Mouse (Mus musculus): ENCODE results near the gene Supt3.
A peak's percentile ranks its signal among the peaks of the same experiment; 100 is the strongest.

The Supt3 gene

DNA sequence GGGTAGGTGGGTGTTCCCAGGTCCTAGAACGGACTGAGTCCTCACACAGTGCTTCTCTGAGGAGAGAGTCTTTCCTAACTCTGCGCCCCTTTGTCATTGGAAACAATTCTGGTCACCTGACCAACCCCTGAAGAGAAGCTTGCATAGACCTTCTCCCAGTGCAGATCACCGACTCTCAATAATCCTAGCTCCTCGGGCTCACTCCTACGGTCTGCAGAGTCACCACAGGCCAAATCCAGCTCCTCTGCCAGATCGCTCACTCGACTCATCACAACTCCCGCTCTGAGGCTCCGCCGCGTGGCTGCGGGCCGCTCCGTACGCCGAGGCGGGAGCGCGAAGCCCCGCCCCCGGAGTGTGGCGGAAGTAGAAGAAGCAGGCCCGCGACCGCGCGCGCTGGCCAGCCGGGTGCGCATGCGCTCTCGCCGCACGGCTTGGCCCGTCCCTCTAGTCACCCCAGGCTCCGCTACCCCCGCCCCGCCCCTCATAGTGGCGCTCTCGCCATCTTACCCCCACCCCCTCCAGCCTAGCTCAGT lies at the start of gene Supt3:
TSS of gene Supt3 (plus strand) at position 415 of the 533 bp plus-strand sequence.
- DNase-seq (ENCODE audit: low spot score in 2 of 2), result peak; percentile 95 to 99

DNA sequence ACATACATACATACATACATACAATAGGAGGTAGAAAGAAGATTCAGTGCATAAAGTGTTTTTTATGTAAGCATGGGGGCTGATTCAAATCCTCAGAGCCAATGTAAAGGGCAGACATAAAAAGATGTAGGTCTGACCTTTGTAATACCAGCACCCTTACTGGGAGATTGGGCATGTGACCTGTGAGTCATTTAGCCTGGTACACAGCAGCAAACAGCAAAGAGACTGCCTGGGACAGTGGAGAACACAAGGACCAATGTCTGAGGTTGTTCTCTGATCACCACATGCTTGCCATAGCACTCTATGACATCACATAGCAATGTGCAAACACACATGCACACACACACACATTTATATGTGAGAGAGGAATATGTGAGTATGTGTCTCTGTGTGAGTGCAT lies 49.3 kb upstream of the Supt3 start:
- no peak for DNase-seq (ENCODE audit: low spot score in 2 of 2)

DNA sequence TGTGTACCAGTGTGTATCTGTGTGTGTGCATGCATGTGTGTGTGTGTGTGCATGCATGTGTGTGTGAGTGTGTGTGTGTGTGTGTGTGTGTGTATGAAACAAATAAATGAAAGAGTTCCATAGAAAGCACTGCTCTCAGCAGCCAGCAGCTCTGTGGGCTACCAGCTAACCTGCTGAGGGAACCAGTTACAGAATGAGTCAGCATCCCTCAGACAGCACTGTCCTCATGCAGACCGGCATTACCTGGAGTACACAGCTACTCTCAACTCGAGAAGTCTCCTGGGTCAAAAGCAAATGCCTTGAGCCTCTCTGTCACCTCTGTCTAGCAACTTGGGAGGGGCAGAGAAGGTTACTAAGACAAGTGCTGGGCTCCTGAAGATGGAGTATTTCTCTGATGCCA lies 48.5 kb upstream of the Supt3 start:
- no peak for DNase-seq (ENCODE audit: low spot score in 2 of 2)

DNA sequence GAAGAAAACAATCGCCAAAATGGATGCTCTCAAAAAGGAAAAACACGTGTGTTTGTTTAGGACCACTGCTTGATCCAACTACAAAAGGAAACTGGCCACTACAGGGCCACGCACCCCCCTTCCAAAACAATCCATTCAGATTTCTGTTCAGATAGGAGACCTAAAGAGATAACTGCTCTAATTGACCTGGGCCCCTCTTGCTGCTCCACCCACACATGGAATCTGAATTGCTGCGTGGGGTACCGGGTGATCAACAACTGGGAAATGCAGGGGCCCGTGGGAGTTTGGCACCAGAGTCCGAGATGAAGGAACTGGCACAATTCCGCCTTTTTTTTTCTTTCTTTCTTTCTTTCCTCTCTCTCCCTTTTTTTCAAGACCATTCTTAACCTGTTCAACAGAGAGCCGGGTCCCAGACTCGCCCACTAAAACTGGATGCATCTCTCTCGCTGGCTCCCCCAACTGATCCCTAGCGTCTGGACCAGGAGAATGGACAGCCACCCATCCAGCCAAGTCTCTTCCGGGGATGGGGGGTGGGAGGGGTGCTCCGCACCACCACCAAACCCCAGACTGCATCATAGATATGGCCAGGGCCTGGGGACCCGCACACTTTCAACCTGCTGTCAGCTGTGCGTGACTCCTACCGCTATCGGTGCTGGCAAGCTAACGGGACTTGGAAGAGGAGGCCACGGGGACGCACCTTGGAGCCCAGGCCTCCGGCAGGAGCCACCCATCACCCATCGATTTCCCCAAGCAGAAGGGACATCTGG lies 43.2 kb upstream of the Supt3 start:
- peak in 1 of 2 experiments; percentile 64 for DNase-seq (ENCODE audit: low spot score in 2 of 2)

DNA sequence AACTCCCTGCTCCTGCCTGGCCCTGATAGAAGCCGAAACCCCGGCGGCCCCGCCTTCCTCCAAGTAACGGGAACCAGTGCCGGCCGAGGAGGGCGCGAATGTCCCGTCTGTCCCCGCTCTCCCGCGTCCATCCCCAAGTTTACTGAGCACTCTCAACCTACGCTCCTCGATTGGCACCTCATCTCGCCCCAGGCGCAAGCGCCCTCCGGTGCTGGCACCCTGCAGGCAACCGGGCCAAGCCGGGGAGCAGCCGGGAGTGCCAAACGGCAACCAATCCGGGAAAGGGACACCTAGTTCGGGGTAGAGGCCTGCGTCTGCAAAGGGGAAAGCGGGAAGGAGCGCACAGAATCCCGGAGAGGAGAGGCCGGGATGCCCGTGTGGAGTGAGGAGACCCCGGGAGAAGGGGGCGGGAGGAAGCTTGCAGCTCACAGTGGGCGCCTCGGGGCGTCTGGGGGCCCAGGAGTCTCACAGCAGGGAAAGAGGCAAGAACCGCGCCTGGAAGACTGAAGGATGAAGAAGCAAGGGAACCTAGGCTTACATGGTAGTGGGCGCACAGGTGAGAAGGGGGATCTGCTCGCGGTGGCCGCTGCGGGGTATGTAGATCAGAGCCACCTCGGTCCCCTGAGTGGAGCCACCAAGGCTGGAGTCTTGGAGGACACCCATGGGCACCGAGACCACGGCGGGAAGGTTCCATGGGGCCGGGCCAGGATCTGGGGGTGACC lies 42.3 kb upstream of the Supt3 start:
- peak in 1 of 2 experiments; percentile 72 for DNase-seq (ENCODE audit: low spot score in 2 of 2)

DNA sequence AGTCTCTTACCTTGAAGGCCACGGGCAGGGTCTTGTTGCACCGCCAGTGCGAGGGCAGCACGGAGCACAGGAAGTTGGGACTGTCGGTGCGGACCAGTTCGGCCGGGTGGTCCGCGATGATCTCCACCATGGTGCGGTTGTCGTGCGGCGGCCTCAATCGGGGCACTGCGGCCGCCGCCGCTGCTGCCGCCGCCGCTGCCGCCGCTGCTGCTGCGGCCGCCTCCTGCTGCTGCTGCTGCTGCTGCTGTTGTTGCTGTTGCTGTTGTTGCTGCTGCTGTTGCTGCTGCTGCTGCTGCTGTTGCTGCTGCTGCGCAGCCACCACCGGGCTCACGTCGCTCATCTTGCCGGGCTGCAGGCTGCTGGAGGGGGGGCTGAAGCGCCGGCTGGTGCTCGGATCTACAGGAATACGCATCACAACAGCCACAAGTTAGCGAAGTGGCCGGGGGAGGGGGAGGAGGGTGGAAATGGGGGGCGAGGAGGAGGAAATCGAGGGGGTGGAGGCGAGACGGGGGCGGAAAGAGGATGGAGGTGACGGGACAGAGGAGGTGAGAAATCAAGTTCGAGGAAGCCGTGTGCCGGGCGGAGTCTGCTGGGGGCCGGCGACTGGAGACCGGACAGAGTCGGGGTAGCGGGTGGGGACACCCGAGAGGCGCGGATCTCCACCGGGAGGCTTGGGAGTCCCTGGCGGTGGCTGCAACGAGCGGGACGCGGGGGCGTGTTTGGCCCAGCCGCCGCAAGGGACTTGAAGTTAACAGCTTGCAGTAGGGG lies 41.5 kb upstream of the Supt3 start:
- peak; percentile 36 to 74 for DNase-seq (ENCODE audit: low spot score in 2 of 2)

DNA sequence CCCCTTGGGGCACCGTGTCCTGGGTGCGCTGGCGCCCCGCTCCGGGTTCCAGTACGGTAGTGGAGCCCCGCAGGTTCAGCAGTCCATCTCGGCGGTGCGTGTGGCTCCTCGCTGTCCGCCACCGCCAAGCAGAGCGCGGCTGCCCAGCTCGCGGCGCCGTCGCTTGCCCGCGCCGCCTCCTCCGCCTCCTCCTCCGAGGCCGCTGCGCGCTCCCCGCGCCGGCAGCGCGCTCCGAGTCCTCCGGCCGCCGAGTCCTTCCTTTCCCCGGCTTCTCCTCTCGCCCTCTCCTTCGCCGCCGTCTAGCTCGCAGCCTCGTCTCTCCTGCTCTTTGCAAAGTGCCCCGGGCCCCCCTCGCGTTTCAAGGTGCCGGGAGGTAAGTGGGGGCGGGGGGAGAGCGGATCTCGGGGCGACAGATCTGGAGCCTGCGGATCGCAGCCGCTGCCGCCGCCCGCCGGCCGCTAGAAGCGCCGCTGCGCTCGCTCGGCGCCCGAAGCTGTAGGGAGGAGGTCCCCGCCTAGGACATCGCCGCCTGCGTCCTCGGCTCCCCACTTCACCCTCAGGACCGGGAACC lies 40.9 kb upstream of the Supt3 start:
- peak; percentile 43 to 83 for DNase-seq (ENCODE audit: low spot score in 2 of 2)

DNA sequence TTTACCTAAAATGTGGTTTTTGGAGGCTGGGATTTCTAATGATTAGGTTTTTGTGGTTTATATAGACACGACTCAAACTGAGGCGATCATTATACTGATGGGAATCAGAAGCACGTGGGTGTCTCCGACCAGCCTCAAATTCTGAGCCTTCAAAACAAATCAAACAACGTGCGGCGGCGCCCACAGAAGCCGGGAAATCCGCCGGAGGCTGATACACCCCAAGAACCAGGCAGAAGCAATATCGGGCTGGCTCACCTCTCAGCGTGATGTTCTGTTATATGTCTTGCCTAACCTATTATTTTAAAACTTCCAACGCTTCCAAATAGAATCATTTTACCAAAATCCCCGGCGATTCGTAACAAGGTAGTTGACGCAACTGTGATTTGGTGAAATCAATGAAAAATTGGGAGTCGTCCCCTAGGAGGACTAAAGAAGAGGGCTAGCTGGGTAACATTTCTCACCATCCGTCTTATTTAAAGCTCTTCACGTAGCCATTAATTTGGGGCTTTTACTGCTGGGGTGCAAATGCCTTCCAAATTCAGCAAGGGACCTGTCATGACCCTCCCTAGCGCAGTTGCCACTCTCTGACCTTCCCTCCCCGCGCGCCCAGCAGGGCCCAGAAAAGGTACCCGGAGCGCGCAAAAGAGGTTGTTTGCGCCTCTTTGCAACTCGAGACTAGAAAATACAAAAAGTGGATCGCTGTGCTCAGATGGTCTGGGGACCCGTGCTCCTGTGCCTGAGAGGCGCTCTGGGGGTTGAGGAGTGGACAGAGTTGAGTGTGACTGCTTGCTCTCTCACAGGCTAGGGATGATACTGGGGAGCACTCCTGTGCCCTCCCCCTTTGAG lies 39.5 kb upstream of the Supt3 start:
- DNase-seq (ENCODE audit: low spot score in 2 of 2), result peak in 1 of 2 experiments; percentile 57

DNA sequence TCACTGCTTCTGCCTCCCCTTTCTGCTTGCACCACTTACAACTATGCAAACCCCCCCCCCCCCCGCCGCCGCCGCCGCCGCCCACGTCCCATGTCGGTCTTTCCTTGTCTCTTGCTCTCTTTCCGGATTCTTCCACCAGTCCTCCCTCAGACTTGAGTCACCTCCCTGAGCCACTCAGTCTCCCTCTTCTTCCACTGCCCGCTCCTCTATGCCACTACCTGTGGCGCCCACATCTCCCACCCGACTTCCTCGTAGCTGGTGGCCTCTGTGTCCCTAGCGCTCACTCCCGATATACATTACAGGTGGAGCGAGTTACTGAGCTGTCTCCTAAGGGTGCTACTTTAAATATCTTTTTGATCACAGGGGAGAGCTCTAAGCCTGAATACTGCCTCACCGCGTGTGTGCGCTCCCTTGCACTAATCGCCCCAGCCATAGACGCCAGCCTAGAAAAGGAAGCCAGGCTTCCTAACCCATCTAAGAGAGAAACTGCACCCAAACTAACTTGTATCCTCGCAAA lies 38.8 kb upstream of the Supt3 start:
- peak in 1 of 2 experiments; percentile 60 for DNase-seq (ENCODE audit: low spot score in 2 of 2)

DNA sequence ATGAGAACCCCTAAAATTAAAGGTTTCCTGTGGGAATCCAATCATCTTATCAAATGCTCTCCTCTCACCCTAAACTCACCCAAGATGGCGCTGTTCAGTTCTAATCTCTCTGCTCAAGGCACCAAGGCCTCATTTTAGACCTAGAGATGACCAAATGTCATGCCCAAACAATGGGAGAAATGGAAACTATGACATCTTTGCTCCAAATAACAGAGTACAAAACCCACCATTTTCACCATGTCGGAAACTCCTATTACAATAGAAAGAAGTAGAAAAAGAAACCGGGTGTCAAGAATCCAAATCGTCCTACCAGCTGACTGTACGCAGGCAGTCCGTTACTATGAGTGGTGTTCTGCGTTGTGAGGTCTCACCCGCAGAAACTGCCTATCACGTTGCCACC lies 34.7 kb upstream of the Supt3 start:
- DNase-seq (ENCODE audit: low spot score in 2 of 2), result peak in 1 of 2 experiments; percentile 12

DNA sequence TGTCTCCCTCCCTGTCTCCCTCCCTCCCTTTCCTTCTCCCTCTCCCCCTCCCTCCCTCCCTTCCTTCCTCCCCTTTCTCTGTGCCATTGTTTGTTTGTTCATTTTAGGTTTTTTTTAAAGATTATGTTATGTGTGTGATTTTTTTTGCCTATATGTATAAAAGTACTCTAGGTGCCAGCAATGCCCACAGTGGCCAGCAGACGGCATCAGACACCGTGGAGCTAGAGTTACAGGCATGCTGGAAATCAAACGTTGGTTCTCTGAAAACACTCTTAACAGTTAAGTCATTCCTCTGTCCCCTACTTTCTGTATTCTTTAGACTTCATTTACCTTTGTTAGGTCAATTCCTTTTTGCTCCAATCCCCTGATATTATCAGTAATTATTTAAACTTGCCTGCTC lies 33.2 kb upstream of the Supt3 start:
- no peak for DNase-seq (ENCODE audit: low spot score in 2 of 2)

DNA sequence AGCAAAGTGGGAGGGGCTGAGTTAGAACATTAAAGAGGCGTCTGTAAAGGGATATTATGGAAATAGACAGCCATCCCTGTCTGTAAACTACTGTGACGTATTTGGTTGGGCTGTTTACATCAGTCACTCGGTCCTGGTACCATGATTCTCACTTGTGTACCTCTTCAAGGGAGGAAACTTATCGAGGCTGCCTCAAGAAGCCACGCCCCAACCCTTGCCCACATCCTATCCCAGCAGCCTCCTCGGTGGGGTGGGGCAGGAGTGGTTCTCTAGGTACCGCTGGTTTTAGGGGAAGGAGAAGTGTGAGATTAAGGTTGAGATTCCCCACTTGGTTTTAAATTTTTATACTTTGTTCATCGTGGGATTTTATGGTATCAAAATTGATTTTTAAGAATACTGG lies 31.6 kb upstream of the Supt3 start:
- DNase-seq (ENCODE audit: low spot score in 2 of 2), result no peak

DNA sequence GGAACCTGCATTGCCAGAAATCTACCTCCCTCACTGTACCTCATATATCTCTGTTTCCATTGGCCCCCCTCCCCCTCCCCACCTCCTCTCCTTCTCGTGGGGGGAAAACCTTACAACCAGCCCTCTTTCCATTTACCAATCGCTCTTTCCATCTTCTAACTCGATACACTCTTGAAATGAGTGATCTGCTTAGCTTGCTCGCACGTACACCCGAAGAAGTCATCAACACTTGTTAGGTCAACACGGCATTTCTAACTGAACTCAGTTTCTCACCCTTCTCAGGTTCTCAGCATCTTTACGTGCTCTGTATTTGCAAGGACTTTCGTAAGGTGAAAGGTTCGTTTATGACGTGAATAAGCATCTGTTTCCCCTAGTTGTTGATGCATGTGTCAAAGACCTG lies 10.6 kb upstream of the Supt3 start:
- DNase-seq (ENCODE audit: low spot score in 2 of 2), result no peak

DNA sequence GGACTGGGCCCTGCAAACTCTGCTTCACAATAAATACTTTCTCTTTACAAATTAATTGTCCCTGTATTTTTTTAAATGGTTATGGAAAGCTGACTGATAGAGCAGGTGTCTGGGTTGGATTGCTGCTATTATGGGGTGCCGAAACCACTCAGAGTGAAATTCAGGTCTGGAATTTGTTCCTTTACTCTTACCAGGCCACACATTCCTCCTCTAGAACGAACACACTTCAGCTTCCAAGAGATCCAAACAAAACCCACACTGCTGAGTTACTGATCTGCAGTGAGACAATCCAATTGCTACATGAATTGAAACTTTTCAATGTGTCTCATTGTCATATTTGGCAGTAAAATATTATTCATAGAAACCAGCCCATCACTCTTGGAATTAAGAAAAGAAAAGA lies 10.0 kb upstream of the Supt3 start:
- DNase-seq (ENCODE audit: low spot score in 2 of 2), result no peak

DNA sequence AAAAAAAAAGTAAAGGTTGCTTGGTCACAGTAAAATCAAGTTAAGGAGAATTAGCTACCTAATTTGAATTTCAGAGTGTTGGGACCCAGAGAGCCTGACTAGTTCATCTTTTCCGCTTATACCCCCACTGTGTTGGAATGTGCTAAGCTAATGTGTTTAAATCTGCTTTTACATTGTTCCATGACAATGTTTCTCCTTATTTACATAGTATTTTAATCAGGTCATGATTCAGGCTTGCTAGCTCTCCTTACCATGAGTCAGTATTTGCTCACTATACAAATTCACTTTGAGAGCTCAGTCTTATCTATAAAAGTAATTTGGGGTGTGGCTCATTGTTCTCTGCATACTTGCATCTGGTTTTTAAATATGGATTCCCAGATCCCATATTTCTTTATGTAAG lies 9.6 kb upstream of the Supt3 start:
- DNase-seq (ENCODE audit: low spot score in 2 of 2), result no peak

DNA sequence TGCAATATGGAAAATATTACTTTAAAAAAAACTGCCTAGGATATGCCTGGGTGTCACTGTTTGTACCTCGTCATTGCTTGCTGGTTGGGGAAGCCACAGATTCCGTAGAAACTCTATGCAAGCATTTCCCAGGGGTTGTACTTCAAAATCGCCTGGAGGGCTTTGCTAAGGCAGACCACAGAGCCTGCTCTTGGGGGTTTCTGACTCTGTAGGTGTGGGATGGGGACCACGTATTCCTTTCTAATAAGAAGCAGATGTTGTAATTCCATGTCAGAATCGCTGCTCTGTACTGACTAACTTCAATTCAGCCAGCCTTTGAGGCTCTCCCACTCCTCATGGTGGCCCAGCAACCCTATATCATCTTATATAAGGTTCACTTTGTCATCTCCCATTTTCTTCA lies 8.4 kb upstream of the Supt3 start:
- DNase-seq (ENCODE audit: low spot score in 2 of 2), result no peak

DNA sequence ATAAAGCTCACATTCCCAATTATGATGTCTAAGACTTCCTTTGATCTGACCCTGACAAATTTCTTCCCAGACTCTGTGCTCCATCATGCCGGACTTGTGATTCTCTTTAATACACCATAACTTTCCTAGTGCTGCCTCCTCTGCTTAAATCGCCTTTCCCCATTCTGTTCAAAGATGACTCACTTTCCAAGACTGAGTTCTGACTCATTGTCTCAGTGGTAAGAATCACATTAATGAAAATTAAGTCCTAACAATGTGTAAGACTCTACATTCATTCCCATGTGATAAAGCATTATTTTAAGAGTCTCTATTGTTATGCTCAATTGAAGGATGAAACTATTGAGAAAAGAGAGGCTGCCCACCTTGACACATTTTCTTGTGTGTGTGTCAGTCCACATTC lies 6.1 kb upstream of the Supt3 start:
- no peak for DNase-seq (ENCODE audit: low spot score in 2 of 2)

DNA sequence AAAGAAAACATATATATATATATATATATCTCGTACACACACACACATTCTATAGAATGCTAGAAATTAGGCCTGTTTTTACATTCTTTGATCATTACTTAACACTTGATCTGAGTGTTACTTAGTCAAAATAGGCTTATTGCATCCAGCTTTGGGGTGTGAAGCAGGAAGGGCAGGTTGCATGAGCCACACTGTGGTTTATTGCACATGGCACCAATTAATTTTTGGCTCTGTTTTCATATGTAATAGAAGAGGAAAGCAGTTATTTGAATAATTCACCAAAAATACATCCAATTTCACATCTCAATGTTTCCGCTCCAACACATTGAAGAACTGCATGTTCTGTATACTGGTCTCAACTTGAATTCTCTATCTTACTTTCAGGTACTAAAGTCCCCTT lies 4.4 kb upstream of the Supt3 start:
- no peak for DNase-seq (ENCODE audit: low spot score in 2 of 2)

DNA sequence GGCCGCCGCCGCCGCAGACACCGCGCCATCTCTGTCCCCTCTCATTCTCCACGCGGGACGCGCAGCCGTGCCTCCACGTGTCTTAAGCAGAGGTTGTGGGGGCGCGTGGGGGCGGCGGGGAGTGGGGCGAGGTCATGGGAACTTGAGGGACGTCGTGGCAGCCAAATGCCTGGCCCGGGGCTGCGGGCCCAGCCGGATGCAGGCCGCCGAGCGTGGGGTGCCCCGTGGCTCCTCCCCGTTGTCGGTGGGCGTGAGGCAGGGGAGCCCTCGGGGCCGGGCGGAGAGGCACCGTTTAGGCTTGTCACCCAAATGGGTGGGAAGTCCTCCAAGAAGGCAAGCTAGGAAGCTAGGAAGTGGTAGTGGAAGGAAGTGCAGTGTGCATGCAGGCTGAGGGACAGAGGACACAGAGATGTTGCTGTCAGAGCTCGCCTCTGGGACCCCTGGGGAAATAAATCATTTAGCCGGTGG lies 419 bp downstream of the Supt3 start:
- peak; percentile 72 to 86 for DNase-seq (ENCODE audit: low spot score in 2 of 2)

DNA sequence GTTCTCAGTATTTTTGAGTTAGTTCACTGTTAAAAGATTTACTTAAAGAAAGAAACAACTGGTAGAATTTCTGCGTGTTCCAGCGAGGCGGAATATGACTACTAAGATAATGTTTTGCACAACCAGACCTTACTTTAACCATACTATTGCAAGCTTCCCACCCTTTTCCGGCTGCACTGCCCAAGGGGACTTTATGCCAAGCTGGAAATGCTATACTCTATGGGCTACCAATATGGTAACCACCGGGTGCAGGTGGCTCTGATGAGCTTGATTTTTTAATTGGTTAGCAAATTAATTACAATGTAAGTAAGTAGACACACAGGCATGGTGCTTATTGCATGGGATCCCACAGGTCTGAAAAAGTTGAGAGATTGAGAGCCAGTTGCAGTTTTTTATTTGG lies 1.2 kb downstream of the Supt3 start:
- DNase-seq (ENCODE audit: low spot score in 2 of 2), result no peak

DNA sequence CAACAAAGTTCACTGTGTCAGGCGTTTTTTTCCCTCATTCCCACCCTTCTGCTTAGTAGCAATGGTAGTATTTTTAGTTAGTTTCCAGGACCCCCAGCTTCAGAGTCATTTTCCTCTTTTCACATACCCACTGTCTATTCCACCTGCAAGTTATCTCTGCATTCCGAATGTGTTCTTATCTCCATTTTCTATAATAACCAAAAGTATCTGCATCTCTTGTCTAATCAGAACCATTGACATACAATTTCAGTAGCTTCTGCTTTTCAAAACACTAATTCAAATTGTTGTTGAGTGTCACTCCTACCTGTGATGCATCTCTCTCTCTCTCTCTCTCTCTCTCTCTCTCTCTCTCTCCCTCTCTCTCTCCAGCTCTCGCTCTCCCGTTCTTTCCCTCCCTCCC lies 3.4 kb downstream of the Supt3 start:
- no peak for DNase-seq (ENCODE audit: low spot score in 2 of 2)

All from spleen, postnatal 4 days (tissue).